Mouse (Mus musculus): ENCODE measurements around the gene Tor1a.
A peak's percentile ranks its signal among the peaks of the same experiment; 100 is the strongest.
"Not testable (repeated sequence)": the region's sequence is repeated elsewhere in the genome, so short reads cannot be mapped to it uniquely, and the experiment has no call there.

The Tor1a gene

GRCm38 (mm10) chr2:30952824-30953490 lies 14.8 kb downstream of the Tor1a start, which contains the start of gene Tor1b:
TSS of gene Tor1b (plus strand) at chr2:30952959.
- DNase-seq, result peak; percentile 78

GRCm38 (mm10) chr2:30952457-30952823 lies 15.3 kb downstream of the Tor1a start:
- DNase-seq, result no peak

GRCm38 (mm10) chr2:30942603-30943011 lies 25.1 kb downstream of the Tor1a start:
- peak; percentile 43 for DNase-seq

GRCm38 (mm10) chr2:30942116-30942515 lies 25.6 kb downstream of the Tor1a start:
- not testable (repeated sequence) for DNase-seq

GRCm38 (mm10) chr2:30941586-30941985 lies 26.1 kb downstream of the Tor1a start:
- no peak for DNase-seq

GRCm38 (mm10) chr2:30938574-30938991 lies 29.1 kb downstream of the Tor1a start:
- no peak for DNase-seq

- DNase-seq, result no peak
Observed at GRCm38 (mm10) chr2:30937731-30938130, 30.0 kb downstream of the Tor1a start.

- DNase-seq, result no peak
Observed at GRCm38 (mm10) chr2:30936808-30937207, 30.9 kb downstream of the Tor1a start.

- peak; percentile 63 for DNase-seq
Observed at GRCm38 (mm10) chr2:30933917-30934450, 33.7 kb downstream of the Tor1a start.

- DNase-seq, result no peak
Observed at GRCm38 (mm10) chr2:30933032-30933431, 34.7 kb downstream of the Tor1a start.

GRCm38 (mm10) chr2:30931922-30932321 lies 35.8 kb downstream of the Tor1a start:
- no peak for DNase-seq

GRCm38 (mm10) chr2:30930846-30931245 lies 36.9 kb downstream of the Tor1a start:
- not testable (repeated sequence) for DNase-seq

GRCm38 (mm10) chr2:30929483-30930045 lies 38.2 kb downstream of the Tor1a start, which contains the start of gene Ptges:
TSS of gene Ptges (minus strand) at chr2:30929863.
- peak; percentile 73 for DNase-seq

- no peak for DNase-seq
Observed at GRCm38 (mm10) chr2:30928893-30929482, 38.7 kb downstream of the Tor1a start.

GRCm38 (mm10) chr2:30927844-30928628 lies 39.7 kb downstream of the Tor1a start:
- peak; percentile 68 for DNase-seq

- DNase-seq, result no peak
Observed at GRCm38 (mm10) chr2:30927151-30927781, 40.5 kb downstream of the Tor1a start.

GRCm38 (mm10) chr2:30926381-30926780 lies 41.4 kb downstream of the Tor1a start:
- no peak for DNase-seq

GRCm38 (mm10) chr2:30925181-30925580 lies 42.6 kb downstream of the Tor1a start:
- no peak for DNase-seq

GRCm38 (mm10) chr2:30923099-30923498 lies 44.6 kb downstream of the Tor1a start:
- no peak for DNase-seq

GRCm38 (mm10) chr2:30920216-30920615 lies 47.5 kb downstream of the Tor1a start:
- no peak for DNase-seq

GRCm38 (mm10) chr2:30918780-30919329 lies 48.9 kb downstream of the Tor1a start:
- DNase-seq, result no peak

GRCm38 (mm10) chr2:30918126-30918525 lies 49.6 kb downstream of the Tor1a start:
- no peak for DNase-seq

All from cerebellum, adult 11 months (tissue).